Mouse (Mus musculus) midbrain, embryonic 14.5 days (tissue): ENCODE results near the gene Fam71f2. TPM values are rescaled to one million over a fixed set of nuclear protein-coding genes. Genes with fewer than 3 reads are reported as not detected.

Experiments
- ATAC-seq: fragments of 200-750 bp; cut with Nextera tagmentation; 2 replicates; pipeline ENCODE4 v1.8.0; 2017; ENCODE audit warnings: moderate number of reproducible peaks, moderate library complexity; ENCODE audit not compliant: low FRiP score, low TSS enrichment
- DNase-seq: peaks from one replicate; pipeline ENCODE4 v3.0.0-alpha.2; 2015
- H3K27ac ChIP-seq: fragments of 300-500 bp; sonication (generic); replicated peaks from 2 replicates; pipeline ENCODE4 v1.5.1; 2014; ENCODE audit warnings: mild to moderate bottlenecking, low read depth, low read length, moderate library complexity
- H3K27me3 ChIP-seq: fragments of 300-500 bp; sonication (generic); 2 replicates; pipeline ENCODE4 v1.6.1; 2014; ENCODE audit warnings: low read length, control low read depth, mixed read lengths; ENCODE audit not compliant: control insufficient read depth, insufficient read depth
- H3K36me3 ChIP-seq: fragments of 300-500 bp; sonication (generic); 2 replicates; pipeline ENCODE4 v1.6.1; 2014; ENCODE audit warnings: low read length, control low read depth; ENCODE audit not compliant: control insufficient read depth, insufficient read depth
- H3K4me1 ChIP-seq: fragments of 300-500 bp; sonication (generic); 2 replicates; pipeline ENCODE4 v1.6.1; 2014; ENCODE audit warnings: mild to moderate bottlenecking, antibody characterized with exemption, low read length, control low read depth; ENCODE audit not compliant: control insufficient read depth, insufficient read depth
- H3K4me2 ChIP-seq: fragments of 300-500 bp; sonication (generic); 2 replicates; pipeline ENCODE4 v1.6.1; 2014; ENCODE audit warnings: mild to moderate bottlenecking, low read length, moderate library complexity
- H3K4me3 ChIP-seq: fragments of 300-500 bp; sonication (generic); replicated peaks from 2 replicates; pipeline ENCODE4 v1.5.1; 2014; ENCODE audit warnings: low read depth, low read length
- H3K9ac ChIP-seq: fragments of 300-500 bp; sonication (generic); replicated peaks from 2 replicates; pipeline ENCODE4 v1.6.1; 2014; ENCODE audit warnings: mild to moderate bottlenecking, low read length, moderate library complexity
- H3K9me3 ChIP-seq: fragments of 300-500 bp; sonication (generic); 2 replicates; pipeline ENCODE4 v1.6.1; 2016; ENCODE audit warnings: low read length, control low read depth, mixed read lengths; ENCODE audit not compliant: control insufficient read depth
- WGBS: fragments of 180-500 bp; shearing (Covaris S2); extraction: QIAGEN DNeasy Blood & Tissue Kit; methylation state at CpG from one replicate; pipeline ENCODE4 v1.1.7; 2014; 5-methylcytosine and 5-hydroxymethylcytosine counted together
- polyA plus RNA-seq: library from polyadenylated mRNA; unstranded; fragments of >200 nt; fragmentation: Nextera tagmentation; extraction: Ambion mirVana; gene quantifications from 2 replicates; pipeline ENCODE4 v1.2.1, GENCODE M21; 2014

Fam71f2 gene
- polyA plus RNA-seq, 1 experiment from 2014 or later = 0.36 TPM

GRCm38 (mm10) chr6:29245272-29246120 lies 33.9 kb upstream of the Fam71f2 start:
- no peaks in the 10 kb centered on the region for H3K27me3 ChIP-seq
- H3K4me2 ChIP-seq = no peak overlapping the region
- 84% methylated on average over 14 of the region's 14 CpGs for WGBS
- H3K27ac ChIP-seq = no peak overlapping the region
- no peaks in the 10 kb centered on the region for H3K4me1 ChIP-seq
- H3K36me3 ChIP-seq = no peaks in the 10 kb centered on the region
- H3K9me3 ChIP-seq = no peaks in the 10 kb centered on the region
- no peak overlapping the region for H3K9ac ChIP-seq
- H3K4me3 ChIP-seq = no peak overlapping the region
- ATAC-seq (no peak), DNase-seq (no peak)

- no peaks in the 10 kb centered on the region for H3K36me3 ChIP-seq
- 81% methylated on average over 3 of the region's 3 CpGs for WGBS
- no peak overlapping the region for H3K4me2 ChIP-seq
- ATAC-seq (no peak), DNase-seq (no peak)
- H3K27ac ChIP-seq = no peak overlapping the region
- no peaks in the 10 kb centered on the region for H3K4me1 ChIP-seq
- H3K4me3 ChIP-seq = no peak overlapping the region
- H3K9me3 ChIP-seq = no peaks in the 10 kb centered on the region
- no peaks in the 10 kb centered on the region for H3K27me3 ChIP-seq
- H3K9ac ChIP-seq = no peak overlapping the region
Observed at GRCm38 (mm10) chr6:29246183-29246582, 33.2 kb upstream of the Fam71f2 start.

GRCm38 (mm10) chr6:29246585-29246984 lies 32.8 kb upstream of the Fam71f2 start:
- no peaks in the 10 kb centered on the region for H3K4me1 ChIP-seq
- no peak overlapping the region for H3K4me3 ChIP-seq
- H3K9me3 ChIP-seq = no peaks in the 10 kb centered on the region
- no peak overlapping the region for H3K4me2 ChIP-seq
- WGBS = 61% methylated on average over 5 of the region's 5 CpGs
- H3K27ac ChIP-seq = no peak overlapping the region
- DNase-seq = no peak
- no peaks in the 10 kb centered on the region for H3K27me3 ChIP-seq
- no peak overlapping the region for H3K9ac ChIP-seq
- H3K36me3 ChIP-seq = no peaks in the 10 kb centered on the region
- ATAC-seq = no peak

GRCm38 (mm10) chr6:29247072-29247471 lies 32.3 kb upstream of the Fam71f2 start:
- Histone ChIP-seq H3K36me3 (no peaks in the 10 kb centered on the region), H3K9me3 (no peaks in the 10 kb centered on the region), H3K4me3 (no peak overlapping the region), H3K4me1 (no peaks in the 10 kb centered on the region), H3K27ac (no peak overlapping the region), H3K4me2 (no peak overlapping the region), H3K27me3 (no peaks in the 10 kb centered on the region), H3K9ac (no peak overlapping the region)
- ATAC-seq (no peak), DNase-seq (no peak)
- WGBS = 56% methylated on average over 4 of the region's 4 CpGs

- Histone ChIP-seq H3K27me3 (no peaks in the 10 kb centered on the region), H3K36me3 (no peaks in the 10 kb centered on the region), H3K4me1 (peaks cover 6% of the 10 kb centered on the region; the same call in 1 of the 2 replicates), H3K4me2 (no peak overlapping the region), H3K9me3 (no peaks in the 10 kb centered on the region), H3K9ac (no peak overlapping the region), H3K27ac (no peak overlapping the region), H3K4me3 (no peak overlapping the region)
- ATAC-seq (no peak), DNase-seq (no peak)
- WGBS = 94% methylated on average over 1 of the region's 1 CpGs
Observed at GRCm38 (mm10) chr6:29259418-29259817, 20.0 kb upstream of the Fam71f2 start.

GRCm38 (mm10) chr6:29261831-29262230 lies 17.6 kb upstream of the Fam71f2 start:
- H3K9ac ChIP-seq = no peak overlapping the region
- H3K27ac ChIP-seq = no peak overlapping the region
- no peaks in the 10 kb centered on the region for H3K9me3 ChIP-seq
- 74% methylated on average over 5 of the region's 5 CpGs for WGBS
- no peaks in the 10 kb centered on the region for H3K36me3 ChIP-seq
- ATAC-seq (no peak), DNase-seq (no peak)
- peaks cover 6% of the 10 kb centered on the region; the same call in 1 of the 2 replicates for H3K4me1 ChIP-seq
- H3K27me3 ChIP-seq = no peaks in the 10 kb centered on the region
- no peak overlapping the region for H3K4me3 ChIP-seq
- no peak overlapping the region for H3K4me2 ChIP-seq

- DNase-seq = peak; percentile 67
- H3K4me1 ChIP-seq = peaks cover 6% of the 10 kb centered on the region; the same call in 1 of the 2 replicates
- no peak overlapping the region for H3K27ac ChIP-seq
- H3K9me3 ChIP-seq = no peaks in the 10 kb centered on the region
- ATAC-seq = peak; percentile 14; the same call in 1 of the 2 replicates
- no peak overlapping the region for H3K9ac ChIP-seq
- 27% methylated on average over 6 of the region's 6 CpGs for WGBS
- H3K4me2 ChIP-seq = no peak overlapping the region
- no peaks in the 10 kb centered on the region for H3K36me3 ChIP-seq
- no peak overlapping the region for H3K4me3 ChIP-seq
- H3K27me3 ChIP-seq = no peaks in the 10 kb centered on the region
Observed at GRCm38 (mm10) chr6:29263650-29264455, 15.5 kb upstream of the Fam71f2 start.

GRCm38 (mm10) chr6:29264456-29264781 lies 15.0 kb upstream of the Fam71f2 start:
- Histone ChIP-seq H3K4me2 (no peak overlapping the region), H3K9ac (no peak overlapping the region), H3K27ac (no peak overlapping the region), H3K27me3 (no peaks in the 10 kb centered on the region), H3K36me3 (no peaks in the 10 kb centered on the region), H3K4me1 (peaks cover 6% of the 10 kb centered on the region; the same call in 1 of the 2 replicates), H3K4me3 (no peak overlapping the region), H3K9me3 (no peaks in the 10 kb centered on the region)
- DNase-seq = no peak
- ATAC-seq = no peak
- 89% methylated on average over 3 of the region's 3 CpGs for WGBS
